Mouse (Mus musculus) natural killer cell, adult 2 months (primary cell): ENCODE results near the gene Fuca1.
A peak's percentile ranks its signal among the peaks of the same experiment; 100 is the strongest.

Source experiments
- DNase-seq, 2 experiments: peaks; one replicate each; pipeline ENCODE4 v3.0.0; 2022; ENCODE audit warnings: low spot score in 2 of 2

Fuca1 gene

GRCm38 (mm10) chr4:135889146-135889883 lies 31.2 kb upstream of the Fuca1 start:
- DNase-seq: no peak

DNA sequence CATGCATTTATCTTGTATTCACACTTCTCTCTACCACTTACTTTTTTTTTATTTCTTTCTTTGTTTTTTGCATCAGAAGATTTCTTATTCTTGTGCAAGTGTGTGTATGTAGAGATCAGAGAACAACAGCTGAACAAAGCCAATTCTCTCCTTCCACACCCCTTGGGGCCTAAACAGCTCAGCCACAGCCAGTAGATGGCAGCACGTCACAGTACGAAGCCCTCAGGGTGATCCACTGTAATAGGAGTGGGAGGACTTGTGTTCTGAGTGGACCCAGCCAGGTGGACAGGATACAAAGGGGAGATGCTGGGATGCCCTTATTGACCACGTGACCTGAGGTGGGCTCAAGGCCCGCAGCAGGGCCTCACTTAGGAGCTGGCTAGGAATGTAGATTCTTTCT lies 30.7 kb upstream of the Fuca1 start:
- DNase-seq: peak; percentile 71 to 85

DNA sequence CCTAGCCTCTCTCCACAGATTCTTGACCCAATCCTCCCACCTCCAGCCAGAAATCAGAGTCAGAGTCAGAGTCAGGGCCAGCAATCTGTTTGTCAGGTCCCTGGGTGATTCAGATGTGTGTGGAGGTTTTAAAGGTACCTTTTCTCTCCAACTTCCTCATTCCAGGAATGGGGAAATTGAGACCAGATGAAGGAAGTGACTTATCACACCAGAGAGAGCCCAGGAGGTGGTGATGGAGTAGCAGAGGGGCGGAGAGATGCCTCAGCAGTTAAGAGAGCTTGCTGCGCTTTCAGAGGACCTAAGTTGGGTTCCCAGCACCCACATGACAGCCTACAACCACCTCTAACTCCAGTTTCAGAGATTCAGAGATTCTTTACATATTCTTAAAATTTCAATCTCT lies 29.0 kb upstream of the Fuca1 start:
- no peak for DNase-seq

- peak; percentile 41 to 46 for DNase-seq
These were observed 27.7 kb upstream of the Fuca1 start for GRCm38 (mm10) chr4:135892884-135893283.

- peak in 1 of 2 experiments; percentile 55 for DNase-seq
These were observed 25.4 kb upstream of the Fuca1 start, which contains the start of gene Cnr2 for GRCm38 (mm10) chr4:135895071-135895571. TSS of gene Cnr2 (plus strand) at chr4:135895394.

- peak in 1 of 2 experiments; percentile 43 for DNase-seq
These were observed 24.4 kb upstream of the Fuca1 start for GRCm38 (mm10) chr4:135896157-135896556.

- peak; percentile 84 to 88 for DNase-seq
These were observed 22.0 kb upstream of the Fuca1 start for GRCm38 (mm10) chr4:135898380-135899049.

GRCm38 (mm10) chr4:135899050-135899448 lies 21.5 kb upstream of the Fuca1 start:
- DNase-seq: no peak

GRCm38 (mm10) chr4:135900008-135900407 lies 20.5 kb upstream of the Fuca1 start:
- DNase-seq: peak in 1 of 2 experiments; percentile 86

GRCm38 (mm10) chr4:135902606-135903242 lies 17.8 kb upstream of the Fuca1 start:
- peak in 1 of 2 experiments; percentile 35 for DNase-seq

DNA sequence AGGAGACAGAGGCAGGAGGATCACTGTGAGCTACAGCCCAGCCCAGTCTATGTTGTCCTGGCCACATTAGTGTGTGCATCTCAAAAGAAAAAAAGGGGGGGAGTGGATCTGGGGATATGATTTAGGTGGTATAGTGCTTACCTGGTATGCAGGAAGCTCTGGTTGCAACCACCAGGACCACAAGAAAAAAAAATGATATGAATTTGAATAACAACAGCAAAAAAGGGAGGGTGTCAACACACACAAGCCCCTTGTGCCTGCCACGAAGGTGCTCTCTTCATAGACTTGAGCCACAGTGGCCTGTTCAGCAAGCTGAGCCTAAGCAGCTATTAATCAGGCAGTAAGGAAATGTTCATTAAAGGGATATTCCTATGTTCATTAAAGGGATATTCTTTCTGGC lies 15.7 kb upstream of the Fuca1 start:
- peak in 1 of 2 experiments; percentile 18 for DNase-seq

DNA sequence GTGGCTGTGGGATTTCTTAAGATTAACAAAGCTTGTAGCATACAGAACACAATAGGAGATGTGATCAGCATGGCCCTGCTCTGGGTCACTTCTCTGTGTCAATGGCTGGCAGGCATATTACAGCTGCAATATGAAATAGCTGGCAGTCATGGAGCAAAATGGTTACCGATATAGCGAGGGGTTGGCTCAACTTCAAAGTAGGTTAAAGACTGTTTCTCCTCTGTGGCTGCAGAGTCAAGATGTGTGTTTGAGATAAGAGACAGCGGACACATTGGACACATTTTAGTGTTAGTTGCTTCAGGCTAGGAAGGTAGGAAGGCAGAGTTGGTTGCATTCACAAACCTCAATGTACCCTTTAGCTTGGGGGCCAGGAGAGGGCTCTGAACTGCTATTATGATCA lies 13.9 kb upstream of the Fuca1 start:
- no peak for DNase-seq

GRCm38 (mm10) chr4:135909326-135910066 lies 11.0 kb upstream of the Fuca1 start:
- no peak for DNase-seq

DNA sequence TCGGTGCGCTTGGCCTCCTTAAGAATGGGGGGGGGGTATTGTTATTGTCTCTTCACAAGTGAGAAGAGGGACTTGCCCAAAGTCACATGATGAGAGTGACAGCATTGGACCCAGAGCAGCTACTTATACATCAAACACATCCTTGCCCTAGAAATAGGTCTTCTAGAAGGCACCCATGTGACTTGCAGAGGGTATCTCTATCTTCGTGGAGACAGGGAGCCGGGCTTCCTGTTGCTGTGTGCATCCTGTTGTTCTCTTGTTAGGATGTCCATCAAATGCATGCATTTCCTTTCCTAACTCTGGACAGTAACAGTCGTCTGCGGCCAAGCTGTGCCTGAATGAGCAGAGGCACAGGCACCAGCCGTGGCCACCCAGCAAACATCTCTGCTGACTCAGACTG lies 9.0 kb upstream of the Fuca1 start:
- DNase-seq: peak in 1 of 2 experiments; percentile 66

GRCm38 (mm10) chr4:135912164-135912563 lies 8.4 kb upstream of the Fuca1 start:
- no peak for DNase-seq

DNA sequence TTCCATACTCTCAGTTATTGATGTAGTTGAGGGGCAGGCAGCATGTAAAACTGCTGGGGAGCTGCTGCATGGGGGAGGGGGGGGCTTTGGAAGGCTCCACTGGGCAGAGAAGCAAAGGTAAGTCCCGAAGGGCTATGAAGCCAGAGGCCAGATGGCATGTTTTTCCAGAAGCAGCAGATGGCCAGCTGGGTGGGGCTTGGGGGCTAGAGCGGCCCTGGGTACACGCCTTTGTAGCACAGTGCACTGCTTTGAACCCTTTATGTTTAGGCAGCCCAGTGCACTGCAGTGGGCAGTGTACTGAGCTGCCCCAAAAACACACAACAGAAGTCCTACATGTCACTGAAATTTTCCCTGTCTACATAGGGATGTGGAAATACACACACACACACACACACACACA lies 7.7 kb upstream of the Fuca1 start:
- DNase-seq: no peak

DNA sequence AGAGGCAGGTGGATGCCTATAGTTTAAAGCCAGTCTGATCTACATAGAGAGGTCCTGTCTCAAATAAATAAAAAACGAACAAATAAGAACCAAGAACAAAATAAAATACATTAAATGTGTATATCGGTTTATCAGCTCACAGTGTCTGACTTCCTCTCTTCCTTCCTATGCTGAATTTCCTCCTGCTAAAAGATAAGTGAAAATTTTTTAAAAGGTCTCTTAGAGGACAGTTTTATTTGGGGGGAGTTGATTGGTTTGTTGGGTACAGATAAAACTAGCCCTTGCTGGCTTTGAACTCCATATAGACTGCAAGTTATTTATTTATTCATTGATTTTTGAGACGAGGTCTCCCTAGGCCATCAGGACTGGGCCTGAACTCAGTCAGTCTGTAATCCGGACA lies 7.1 kb upstream of the Fuca1 start:
- DNase-seq: no peak

GRCm38 (mm10) chr4:135918635-135919279 lies 1.8 kb upstream of the Fuca1 start:
- peak in 1 of 2 experiments; percentile 12 for DNase-seq

DNA sequence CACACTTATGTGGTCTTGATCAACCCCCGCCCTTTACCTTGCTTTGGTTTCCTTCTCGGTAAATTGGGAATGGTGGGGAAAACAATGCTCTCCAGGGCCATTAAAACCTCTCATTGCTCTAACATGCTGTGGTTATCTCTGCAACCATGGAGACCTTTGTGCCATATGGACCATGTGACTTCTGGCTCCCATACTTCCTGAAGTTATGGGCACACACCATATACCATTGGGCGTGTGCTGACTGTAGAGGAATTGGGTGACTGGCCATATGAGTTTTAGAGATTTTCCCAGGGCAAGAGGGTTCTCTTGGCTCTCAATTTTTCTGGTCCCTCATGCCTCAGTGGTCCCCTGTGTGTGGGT lies 1.3 kb upstream of the Fuca1 start:
- DNase-seq: no peak

DNA sequence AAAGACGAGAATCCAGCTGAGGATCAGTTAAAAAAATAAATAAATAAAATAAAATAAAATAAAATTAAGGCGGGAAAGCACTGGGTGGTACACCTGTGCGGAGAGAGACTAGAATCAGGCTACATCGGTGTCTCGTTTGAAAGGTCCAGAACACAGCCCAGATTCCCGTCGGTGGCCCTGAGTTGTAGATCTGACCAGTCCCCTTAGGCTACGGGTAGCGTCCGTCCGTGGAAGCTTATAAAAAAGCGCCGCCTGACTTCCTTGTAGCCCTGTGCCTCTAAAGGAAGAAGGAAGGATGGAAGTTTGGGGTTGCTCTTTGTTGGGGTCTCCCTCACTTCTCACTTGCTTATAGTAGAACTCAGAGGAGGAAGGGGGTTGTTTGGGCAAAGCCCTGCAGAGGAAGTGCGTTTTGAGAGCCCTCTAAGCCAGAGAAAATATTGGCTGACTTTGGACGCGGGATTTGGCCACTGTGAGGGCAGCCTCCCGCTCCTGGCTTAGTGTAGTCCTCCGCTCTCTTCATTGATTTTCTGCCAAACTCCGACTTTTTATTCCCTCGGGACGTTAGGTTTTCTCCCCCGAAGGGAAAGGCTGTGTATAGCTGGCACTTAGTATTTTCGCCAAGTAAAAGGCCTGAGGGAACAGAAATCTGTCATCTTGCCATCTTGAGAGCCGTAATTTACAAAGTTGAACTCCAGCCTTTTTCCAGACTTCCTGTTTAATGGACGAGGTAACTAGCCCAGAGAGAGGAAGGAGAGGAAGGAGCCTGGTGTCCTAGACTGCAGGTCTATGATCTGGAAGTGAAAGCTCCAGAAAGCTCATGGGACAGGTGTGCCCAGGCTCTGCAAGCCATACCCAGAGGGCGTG lies 954 bp downstream of the Fuca1 start:
- DNase-seq: no peak
